Mouse (Mus musculus): ENCODE measurements around the gene Cox8a. TPM values are rescaled to one million over a fixed set of nuclear protein-coding genes. Genes with fewer than 3 reads are reported as not detected.

The Cox8a gene
- 1,690 and 1,818 TPM in 2 replicates for polyA plus RNA-seq (2012; rRNA removed)

DNA sequence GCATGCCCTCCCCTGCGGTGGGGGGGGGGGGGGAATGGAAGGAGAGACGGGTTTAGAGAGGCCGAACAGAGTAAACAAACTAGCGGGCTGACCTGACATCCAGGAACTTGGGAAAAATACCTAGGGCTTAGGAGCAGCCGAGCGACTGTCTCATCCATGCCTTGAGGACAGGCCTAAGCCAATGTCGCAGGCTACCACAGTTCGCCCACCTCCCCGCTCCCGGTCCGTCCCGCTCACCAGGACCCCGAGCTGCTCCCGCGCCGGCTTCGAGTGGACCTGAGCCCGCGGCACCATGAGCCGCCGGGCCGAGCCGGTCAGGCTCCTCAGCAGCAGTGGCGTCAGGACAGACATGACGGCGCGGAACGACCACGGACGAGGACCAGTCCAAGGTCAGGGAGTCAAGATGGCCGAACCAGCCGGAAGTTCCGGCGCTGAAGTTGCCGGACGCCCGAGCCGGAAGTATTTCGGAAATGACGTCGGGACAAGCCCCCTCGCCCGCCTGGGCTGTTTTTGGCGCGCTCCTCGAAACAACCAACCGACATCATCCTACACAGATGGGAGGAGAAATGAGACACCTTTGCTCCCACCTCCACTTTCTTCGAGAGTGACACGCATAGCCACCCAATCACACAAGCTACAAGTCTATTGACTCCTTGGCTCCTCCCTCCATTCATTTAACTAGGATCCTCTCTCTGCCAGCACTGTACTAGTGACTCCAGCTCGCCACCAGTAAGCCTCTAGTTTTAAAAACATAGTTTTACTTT lies at the start of gene Cox8a:
TSS of gene Cox8a (minus strand) at position 455 of the 764 bp plus-strand sequence.
- peak; percentile 91 for DNase-seq
- peak; percentile 56 for TF ChIP-seq POLR2A (IDR thresholded peaks at IDR 0.05; ENCODE audit: control insufficient read depth, extremely low read depth, insufficient read depth, low read length, poor library complexity)
- no peak for TF ChIP-seq CTCF (IDR thresholded peaks at IDR 0.05; ENCODE audit: borderline replicate concordance, control insufficient read depth, extremely low read depth, insufficient read depth, low read length, poor library complexity)
- H3K27me3 ChIP-seq (ENCODE audit: control insufficient read depth, insufficient read depth, low read length): no peaks in the 10 kb centered on the region
- peak within 1 kb of the TSS; percentile 86 for H3K4me3 ChIP-seq (ENCODE audit: control insufficient read depth, insufficient read depth, low read length)
- peaks cover 4% of the 10 kb centered on the region; the same call in 1 of the 2 replicates for H3K36me3 ChIP-seq (ENCODE audit: control insufficient read depth, insufficient read depth, low read length)
- H3K4me1 ChIP-seq (replicated peaks; ENCODE audit: control insufficient read depth, insufficient read depth, low read length): peaks cover 15% of the 10 kb centered on the region
- under 1% methylated on average over 50 of the region's 50 CpGs for whole genome bisulfite sequencing
- peak within 1 kb of the TSS; percentile 15; the same call in 1 of the 2 replicates for H3K27ac ChIP-seq (ENCODE audit: control insufficient read depth, insufficient read depth, low read length)

DNA sequence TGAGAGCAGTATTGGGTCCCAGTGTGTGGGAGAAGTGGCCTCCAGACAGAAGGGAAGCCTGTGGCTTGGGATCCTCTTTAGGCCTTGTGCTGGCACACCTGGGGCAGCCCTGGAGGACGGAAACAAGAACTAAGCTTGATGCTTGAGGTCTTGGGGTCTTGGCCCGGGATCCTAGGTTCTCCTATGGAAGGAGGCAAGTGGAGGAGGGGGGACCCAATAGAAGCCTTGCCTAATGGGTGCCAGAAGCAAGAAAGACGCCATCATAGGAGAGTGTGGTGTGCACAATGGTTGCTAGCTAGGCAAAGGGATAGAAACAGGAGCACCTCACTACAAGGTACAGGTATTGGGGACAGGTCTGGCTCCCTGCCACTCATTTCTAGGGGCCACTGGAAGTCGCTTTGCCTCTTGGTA lies 49.0 kb upstream of the Cox8a start:
- H3K27ac ChIP-seq (ENCODE audit: control insufficient read depth, insufficient read depth, low read length): no peak overlapping the region
- no peaks in the 10 kb centered on the region for H3K27me3 ChIP-seq (ENCODE audit: control insufficient read depth, insufficient read depth, low read length)
- DNase-seq: no peak
- no peaks in the 10 kb centered on the region for H3K36me3 ChIP-seq (ENCODE audit: control insufficient read depth, insufficient read depth, low read length)
- WGBS: 57% methylated on average over 4 of the region's 4 CpGs
- H3K4me3 ChIP-seq (ENCODE audit: control insufficient read depth, insufficient read depth, low read length): no peak overlapping the region
- no peak for TF ChIP-seq CTCF (IDR thresholded peaks at IDR 0.05; ENCODE audit: borderline replicate concordance, control insufficient read depth, extremely low read depth, insufficient read depth, low read length, poor library complexity)
- no peak for TF ChIP-seq POLR2A (IDR thresholded peaks at IDR 0.05; ENCODE audit: control insufficient read depth, extremely low read depth, insufficient read depth, low read length, poor library complexity)
- peaks cover 35% of the 10 kb centered on the region for H3K4me1 ChIP-seq (replicated peaks; ENCODE audit: control insufficient read depth, insufficient read depth, low read length)

DNA sequence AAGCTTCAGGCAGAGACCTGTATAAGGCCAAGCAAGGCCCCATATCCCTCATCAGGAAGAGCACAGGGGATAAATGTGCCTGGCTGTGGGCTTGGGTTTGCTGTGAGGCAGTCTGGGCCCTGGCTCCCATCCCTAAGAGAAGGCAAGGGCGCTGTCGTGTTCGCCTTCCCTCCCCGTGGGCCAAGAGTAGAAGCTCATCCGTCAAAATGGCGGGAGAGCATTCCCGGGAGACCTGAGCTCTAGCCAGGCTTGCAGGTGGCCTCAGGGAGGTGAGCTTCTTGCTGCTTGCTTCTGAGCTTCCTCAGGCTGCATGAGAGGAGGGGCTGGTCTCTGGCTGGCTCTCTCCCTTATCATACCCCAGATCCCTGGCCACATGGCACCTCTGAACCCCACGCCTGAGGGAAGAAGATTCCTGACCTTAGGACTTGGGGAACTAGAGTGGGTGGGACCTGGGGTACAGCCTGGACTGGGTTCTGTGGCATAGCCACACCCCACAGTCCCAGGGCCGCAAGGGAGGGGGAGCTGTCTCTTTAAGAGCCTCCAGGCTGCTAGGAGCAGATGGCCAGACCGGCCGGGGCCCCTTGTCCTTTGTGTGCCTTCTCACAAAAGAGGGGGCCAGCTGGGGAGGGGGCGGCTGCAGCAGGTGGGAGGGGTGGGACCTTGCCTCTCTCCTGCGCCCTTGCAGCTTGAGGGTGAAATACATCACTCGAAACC lies 48.2 kb upstream of the Cox8a start:
- no peak overlapping the region for H3K27ac ChIP-seq (ENCODE audit: control insufficient read depth, insufficient read depth, low read length)

DNA sequence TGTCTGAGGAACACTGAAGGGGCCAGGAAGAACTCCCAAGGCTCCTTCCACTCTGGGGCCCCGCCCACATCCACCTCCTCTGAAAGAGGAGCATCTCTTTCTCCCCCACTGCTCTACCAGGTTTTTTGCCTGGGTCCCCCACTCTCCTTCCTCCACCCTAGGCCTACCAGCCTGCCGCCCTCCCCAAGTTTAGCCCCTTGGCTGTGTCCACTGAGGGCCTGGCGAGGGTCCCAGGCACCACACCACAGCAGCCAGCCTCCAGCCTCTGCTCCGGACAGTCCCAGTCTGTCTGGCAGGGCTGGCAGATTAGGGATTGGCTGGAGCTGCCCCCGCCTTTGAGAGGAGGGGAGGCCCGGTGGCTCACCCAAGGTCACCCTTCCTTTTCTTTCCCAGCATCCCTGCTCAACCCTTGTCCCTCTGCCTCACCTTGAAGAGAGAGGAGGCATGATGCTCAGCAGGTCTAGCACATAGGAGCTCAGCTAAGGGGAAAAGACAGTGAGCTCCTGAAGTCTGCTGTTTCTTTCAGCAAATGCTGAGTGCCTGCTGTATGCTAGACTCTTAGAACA lies 47.4 kb upstream of the Cox8a start:
- peaks cover 32% of the 10 kb centered on the region for H3K4me1 ChIP-seq (replicated peaks; ENCODE audit: control insufficient read depth, insufficient read depth, low read length)
- H3K27ac ChIP-seq (ENCODE audit: control insufficient read depth, insufficient read depth, low read length): no peak overlapping the region

More for the DNA sequence above, 48.2 kb upstream of the Cox8a start:
- no peak for DNase-seq
- no peaks in the 10 kb centered on the region for H3K27me3 ChIP-seq (ENCODE audit: control insufficient read depth, insufficient read depth, low read length)
- no peak overlapping the region for H3K4me3 ChIP-seq (ENCODE audit: control insufficient read depth, insufficient read depth, low read length)
- TF ChIP-seq POLR2A (IDR thresholded peaks at IDR 0.05; ENCODE audit: control insufficient read depth, extremely low read depth, insufficient read depth, low read length, poor library complexity) (no peak), CTCF (IDR thresholded peaks at IDR 0.05; ENCODE audit: borderline replicate concordance, control insufficient read depth, extremely low read depth, insufficient read depth, low read length, poor library complexity) (no peak)
- peaks cover 35% of the 10 kb centered on the region for H3K4me1 ChIP-seq (replicated peaks; ENCODE audit: control insufficient read depth, insufficient read depth, low read length)
- WGBS: 70% methylated on average over 14 of the region's 14 CpGs
- H3K36me3 ChIP-seq (ENCODE audit: control insufficient read depth, insufficient read depth, low read length): no peaks in the 10 kb centered on the region

DNA sequence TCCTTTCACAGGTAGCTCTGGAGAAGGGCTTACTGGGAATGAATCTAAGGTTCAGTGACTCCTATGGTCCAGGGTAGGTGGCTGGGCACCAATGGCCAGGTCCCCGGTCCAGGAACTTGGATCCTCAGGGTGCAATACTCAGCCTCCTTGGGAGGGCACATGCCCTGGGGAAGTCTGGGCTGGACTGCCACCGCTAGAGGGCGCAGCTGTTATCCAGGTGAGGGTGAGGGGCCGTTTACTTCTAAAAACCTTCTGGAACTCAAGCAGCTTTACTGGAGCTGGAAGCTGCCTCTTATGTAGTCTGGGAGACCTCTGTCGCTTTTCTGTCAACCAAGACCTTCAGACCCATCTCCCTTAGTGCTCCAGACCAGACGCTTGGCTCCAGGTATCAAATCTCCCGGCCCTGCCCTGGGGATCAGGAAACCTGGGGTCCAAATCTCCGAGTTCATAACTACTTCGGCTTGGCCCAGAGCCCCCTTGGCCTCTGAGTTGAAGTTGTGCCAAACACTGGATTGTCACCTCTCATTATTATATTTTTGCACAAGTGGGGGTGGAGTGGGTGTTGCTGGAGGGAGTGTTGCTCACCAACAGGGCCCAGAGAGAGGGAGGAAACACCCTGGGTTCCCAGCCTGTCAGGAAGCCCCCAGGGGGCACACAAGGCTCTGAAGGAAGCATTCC lies 46.8 kb upstream of the Cox8a start:
- Histone ChIP-seq H3K36me3 (ENCODE audit: control insufficient read depth, insufficient read depth, low read length) (no peaks in the 10 kb centered on the region), H3K27ac (ENCODE audit: control insufficient read depth, insufficient read depth, low read length) (no peak overlapping the region), H3K4me3 (ENCODE audit: control insufficient read depth, insufficient read depth, low read length) (no peak overlapping the region), H3K27me3 (ENCODE audit: control insufficient read depth, insufficient read depth, low read length) (no peaks in the 10 kb centered on the region), H3K4me1 (replicated peaks; ENCODE audit: control insufficient read depth, insufficient read depth, low read length) (peaks cover 26% of the 10 kb centered on the region)
- peak; percentile 91 for TF ChIP-seq CTCF (IDR thresholded peaks at IDR 0.05; ENCODE audit: borderline replicate concordance, control insufficient read depth, extremely low read depth, insufficient read depth, low read length, poor library complexity)
- no peak for TF ChIP-seq POLR2A (IDR thresholded peaks at IDR 0.05; ENCODE audit: control insufficient read depth, extremely low read depth, insufficient read depth, low read length, poor library complexity)
- DNase-seq: peak; percentile 85
- 39% methylated on average over 9 of the region's 9 CpGs for WGBS

More for the DNA sequence above, 47.4 kb upstream of the Cox8a start:
- TF ChIP-seq CTCF (IDR thresholded peaks at IDR 0.05; ENCODE audit: borderline replicate concordance, control insufficient read depth, extremely low read depth, insufficient read depth, low read length, poor library complexity): no peak
- TF ChIP-seq POLR2A (IDR thresholded peaks at IDR 0.05; ENCODE audit: control insufficient read depth, extremely low read depth, insufficient read depth, low read length, poor library complexity): no peak
- WGBS: 82% methylated on average over 6 of the region's 6 CpGs
- Histone ChIP-seq H3K27me3 (ENCODE audit: control insufficient read depth, insufficient read depth, low read length) (no peaks in the 10 kb centered on the region), H3K4me3 (ENCODE audit: control insufficient read depth, insufficient read depth, low read length) (no peak overlapping the region), H3K36me3 (ENCODE audit: control insufficient read depth, insufficient read depth, low read length) (no peaks in the 10 kb centered on the region)
- no peak for DNase-seq

DNA sequence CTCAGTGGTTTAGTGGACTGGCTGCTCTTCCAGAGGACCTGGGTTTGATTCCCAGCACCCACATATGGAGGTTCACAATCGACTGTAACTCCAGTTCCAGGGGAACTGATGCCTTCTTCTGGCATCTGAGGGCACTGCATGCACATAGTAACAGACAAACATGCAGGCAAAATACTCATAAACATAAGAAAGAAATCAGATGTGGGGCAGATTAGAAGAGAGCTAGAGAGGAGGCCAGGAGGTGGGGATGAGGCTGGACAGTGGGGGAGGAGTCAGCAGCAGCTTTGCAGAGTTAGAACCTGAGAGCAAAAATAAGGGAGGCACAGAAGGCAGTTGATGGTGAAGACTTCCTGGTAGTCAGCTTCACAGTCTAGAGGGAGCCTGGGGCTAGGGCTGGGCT lies 45.2 kb upstream of the Cox8a start:
- 97% methylated on average over 1 of the region's 1 CpGs for WGBS
- H3K27ac ChIP-seq (ENCODE audit: control insufficient read depth, insufficient read depth, low read length): no peak overlapping the region
- H3K36me3 ChIP-seq (ENCODE audit: control insufficient read depth, insufficient read depth, low read length): no peaks in the 10 kb centered on the region
- DNase-seq: no peak
- no peak for TF ChIP-seq CTCF (IDR thresholded peaks at IDR 0.05; ENCODE audit: borderline replicate concordance, control insufficient read depth, extremely low read depth, insufficient read depth, low read length, poor library complexity)
- no peak for TF ChIP-seq POLR2A (IDR thresholded peaks at IDR 0.05; ENCODE audit: control insufficient read depth, extremely low read depth, insufficient read depth, low read length, poor library complexity)
- H3K27me3 ChIP-seq (ENCODE audit: control insufficient read depth, insufficient read depth, low read length): no peaks in the 10 kb centered on the region
- H3K4me3 ChIP-seq (ENCODE audit: control insufficient read depth, insufficient read depth, low read length): no peak overlapping the region
- H3K4me1 ChIP-seq (replicated peaks; ENCODE audit: control insufficient read depth, insufficient read depth, low read length): peaks cover 14% of the 10 kb centered on the region

Measured in thymus, adult 2 months (tissue).